Mouse (Mus musculus): Measurements from ENCODE around the gene Rad51c. TPM values are rescaled to one million over a fixed set of nuclear protein-coding genes. Genes with fewer than 3 reads are reported as not detected.
"Not testable (repeated sequence)": the region's sequence is repeated elsewhere in the genome, so short reads cannot be mapped to it uniquely, and the experiment has no call there.

Rad51c gene
- polyA plus RNA-seq, 1 experiment, result 31.0 TPM

DNA sequence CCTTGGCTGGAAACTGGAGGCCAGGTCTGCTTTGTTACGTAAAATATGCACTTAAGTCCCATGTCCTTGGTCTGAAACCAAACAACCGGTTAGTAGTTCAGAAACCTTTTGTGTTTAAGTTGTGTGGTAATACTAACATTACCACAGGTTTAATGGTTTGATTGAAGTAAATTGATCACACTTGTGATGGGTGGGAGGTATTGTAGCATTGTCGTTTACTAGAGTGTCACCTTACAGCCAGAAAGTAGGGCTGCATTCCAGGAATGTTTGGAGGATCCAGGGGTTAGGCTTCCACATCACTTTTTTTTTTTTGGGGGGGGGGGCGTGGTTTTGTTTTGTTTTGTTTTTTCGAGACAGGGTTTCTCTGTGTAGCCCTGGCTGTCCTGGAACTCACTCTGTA lies 11.4 kb upstream of the Rad51c start:
- Histone ChIP-seq H3K27me3 (ENCODE audit: control insufficient read depth, insufficient read depth, low read length, poor library complexity, severe bottlenecking) (no peaks in the 10 kb centered on the region), H3K9me3 (replicated peaks; ENCODE audit: control insufficient read depth, insufficient read depth, low read length, poor library complexity, severe bottlenecking) (no peaks in the 10 kb centered on the region), H3K4me3 (ENCODE audit: low read depth, low read length) (no peak overlapping the region), H3K4me1 (ENCODE audit: control insufficient read depth, insufficient read depth, low read length) (no peaks in the 10 kb centered on the region), H3K9ac (ENCODE audit: low read depth, poor library complexity, severe bottlenecking) (no peak overlapping the region), H3K27ac (ENCODE audit: insufficient read depth, low read length) (peak overlapping the region; percentile 49; the same call in 1 of the 2 replicates), H3K36me3 (ENCODE audit: control insufficient read depth, insufficient read depth, low read length, poor library complexity, severe bottlenecking) (no peaks in the 10 kb centered on the region)
- TF ChIP-seq POLR2A (IDR thresholded peaks at IDR 0.05; ENCODE audit: insufficient read depth, low read length), result no peak
- TF ChIP-seq CTCF (IDR thresholded peaks at IDR 0.05; ENCODE audit: low read depth, low read length), result no peak
- no peak for TF ChIP-seq EP300 (IDR thresholded peaks at IDR 0.05; ENCODE audit: insufficient read depth, low read depth, low read length)

DNA sequence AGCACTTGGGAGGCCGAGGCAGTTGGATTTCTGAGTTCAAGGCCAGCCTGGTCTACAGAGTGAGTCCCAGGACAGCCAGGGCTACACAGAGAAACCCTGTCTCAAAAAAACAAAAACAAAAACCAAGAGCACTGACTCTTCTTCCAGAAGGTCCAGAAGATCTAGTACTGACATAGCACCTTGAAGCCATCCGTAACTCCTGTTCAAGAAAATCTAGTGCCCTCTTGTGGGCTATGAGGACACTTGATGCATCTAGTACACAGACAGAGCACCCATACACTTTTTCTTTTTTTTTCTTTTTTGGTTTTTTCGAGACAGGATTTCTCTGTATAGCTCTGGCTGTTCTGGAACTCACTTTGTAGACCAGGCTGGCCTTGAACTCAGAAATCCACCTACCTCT lies 8.7 kb upstream of the Rad51c start:
- not testable (repeated sequence) for H3K36me3 ChIP-seq (ENCODE audit: control insufficient read depth, insufficient read depth, low read length, poor library complexity, severe bottlenecking)

DNA sequence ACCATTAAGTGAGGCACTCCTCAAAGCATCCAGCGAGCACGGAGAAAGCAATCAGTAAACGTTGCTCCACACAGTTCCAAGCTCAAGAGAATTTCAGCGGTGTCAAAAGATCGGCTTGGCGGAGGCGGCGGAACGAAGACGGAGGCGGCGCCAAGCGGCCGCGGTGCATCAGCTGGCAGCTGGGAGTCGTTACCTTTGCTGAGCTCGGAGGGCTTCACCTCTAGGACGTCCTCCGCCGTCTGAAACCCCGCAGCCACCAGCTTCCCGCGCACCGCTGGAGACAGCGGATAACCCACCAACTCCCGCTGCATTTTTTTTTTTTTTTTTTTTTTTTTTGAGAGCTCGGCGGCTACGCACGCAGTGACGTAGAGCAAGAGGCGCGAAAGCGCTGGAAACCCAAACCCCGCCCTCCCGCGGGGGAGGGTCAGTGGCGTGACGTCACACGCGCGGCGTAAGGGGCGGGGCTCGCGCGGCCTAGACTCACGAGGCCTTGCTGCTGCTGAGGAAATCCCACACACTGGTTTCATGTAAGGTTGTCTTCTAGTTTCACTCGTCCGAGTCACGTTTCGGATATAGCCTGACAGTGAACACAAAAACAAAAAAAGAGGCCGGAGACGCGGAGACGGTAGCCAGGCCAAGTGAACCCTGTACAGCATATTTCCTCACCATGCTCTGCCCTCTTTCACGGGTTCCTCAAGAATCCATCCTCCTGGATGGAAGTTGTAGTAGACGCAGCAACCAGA lies 472 bp downstream of the Rad51c start:
- peak overlapping the region; percentile 95 for H3K4me3 ChIP-seq (ENCODE audit: low read depth, low read length)
- peak overlapping the region; percentile 93 for H3K27ac ChIP-seq (ENCODE audit: insufficient read depth, low read length)
- H3K9ac ChIP-seq (ENCODE audit: low read depth, poor library complexity, severe bottlenecking), result peak overlapping the region; percentile 95
- H3K27me3 ChIP-seq (ENCODE audit: control insufficient read depth, insufficient read depth, low read length, poor library complexity, severe bottlenecking), result no peaks in the 10 kb centered on the region
- no peaks in the 10 kb centered on the region for H3K4me1 ChIP-seq (ENCODE audit: control insufficient read depth, insufficient read depth, low read length)
- TF ChIP-seq EP300 (IDR thresholded peaks at IDR 0.05; ENCODE audit: insufficient read depth, low read depth, low read length), result 0 out of 2 replicates have a peak, but pooled peaks have one; percentile 31
- TF ChIP-seq POLR2A (IDR thresholded peaks at IDR 0.05; ENCODE audit: insufficient read depth, low read length), result peak; percentile 92
- no peak for TF ChIP-seq CTCF (IDR thresholded peaks at IDR 0.05; ENCODE audit: low read depth, low read length)
- H3K36me3 ChIP-seq (ENCODE audit: control insufficient read depth, insufficient read depth, low read length, poor library complexity, severe bottlenecking), result no peaks in the 10 kb centered on the region
- H3K9me3 ChIP-seq (replicated peaks; ENCODE audit: control insufficient read depth, insufficient read depth, low read length, poor library complexity, severe bottlenecking), result no peaks in the 10 kb centered on the region

More for the DNA sequence above, 8.7 kb upstream of the Rad51c start:
- H3K4me1 ChIP-seq (ENCODE audit: control insufficient read depth, insufficient read depth, low read length); H3K27me3 ChIP-seq (ENCODE audit: control insufficient read depth, insufficient read depth, low read length, poor library complexity, severe bottlenecking); H3K27ac ChIP-seq (ENCODE audit: insufficient read depth, low read length); H3K4me3 ChIP-seq (ENCODE audit: low read depth, low read length); H3K9me3 ChIP-seq (replicated peaks; ENCODE audit: control insufficient read depth, insufficient read depth, low read length, poor library complexity, severe bottlenecking); H3K9ac ChIP-seq (ENCODE audit: low read depth, poor library complexity, severe bottlenecking): not testable (repeated sequence)

DNA sequence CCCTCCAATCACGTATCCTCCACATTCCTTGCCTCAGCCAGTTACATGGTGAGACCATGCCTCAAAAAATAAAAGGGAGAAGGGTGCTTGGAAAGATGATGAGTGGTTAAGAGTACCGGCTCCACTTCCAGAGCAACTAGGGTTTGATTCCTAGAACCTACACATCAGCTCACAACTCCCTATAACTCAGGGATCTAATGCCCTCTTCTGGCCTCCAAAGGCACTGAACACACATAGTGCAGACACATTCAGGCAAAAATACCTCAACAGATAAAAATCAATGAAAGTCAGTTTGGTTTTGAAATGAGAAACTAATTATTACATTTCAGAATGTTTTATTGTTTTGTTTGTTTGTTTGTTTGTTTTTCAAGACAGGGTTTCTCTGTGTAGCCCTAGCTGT lies 6.4 kb downstream of the Rad51c start:
- Histone ChIP-seq H3K9me3 (replicated peaks; ENCODE audit: control insufficient read depth, insufficient read depth, low read length, poor library complexity, severe bottlenecking) (no peaks in the 10 kb centered on the region), H3K9ac (ENCODE audit: low read depth, poor library complexity, severe bottlenecking) (no peak overlapping the region), H3K4me1 (ENCODE audit: control insufficient read depth, insufficient read depth, low read length) (no peaks in the 10 kb centered on the region), H3K36me3 (ENCODE audit: control insufficient read depth, insufficient read depth, low read length, poor library complexity, severe bottlenecking) (peaks cover 2% of the 10 kb centered on the region), H3K4me3 (ENCODE audit: low read depth, low read length) (no peak overlapping the region), H3K27me3 (ENCODE audit: control insufficient read depth, insufficient read depth, low read length, poor library complexity, severe bottlenecking) (no peaks in the 10 kb centered on the region), H3K27ac (ENCODE audit: insufficient read depth, low read length) (no peak overlapping the region)
- no peak for TF ChIP-seq CTCF (IDR thresholded peaks at IDR 0.05; ENCODE audit: low read depth, low read length)
- TF ChIP-seq POLR2A (IDR thresholded peaks at IDR 0.05; ENCODE audit: insufficient read depth, low read length), result no peak
- no peak for TF ChIP-seq EP300 (IDR thresholded peaks at IDR 0.05; ENCODE audit: insufficient read depth, low read depth, low read length)

DNA sequence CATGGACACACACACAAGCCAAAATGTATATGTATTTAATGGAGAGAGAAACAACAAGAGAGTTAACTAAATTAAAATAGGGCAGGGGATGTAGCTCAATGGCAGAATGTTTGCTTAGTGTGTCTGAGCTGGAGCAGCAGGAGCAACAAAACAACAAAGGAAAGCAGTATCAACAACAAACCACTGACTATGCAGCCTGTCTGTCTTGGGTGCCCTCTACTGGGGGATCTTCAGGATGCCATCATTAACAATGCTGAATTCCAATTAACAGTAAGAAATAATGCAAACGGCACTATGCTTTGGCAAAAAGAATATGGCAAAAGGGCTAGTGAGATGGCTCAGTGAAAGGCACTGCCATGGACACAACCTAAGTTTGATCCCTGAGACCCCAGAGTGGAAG lies 10.9 kb downstream of the Rad51c start:
- Histone ChIP-seq H3K4me3 (ENCODE audit: low read depth, low read length) (no peak overlapping the region), H3K36me3 (ENCODE audit: control insufficient read depth, insufficient read depth, low read length, poor library complexity, severe bottlenecking) (peaks cover 10% of the 10 kb centered on the region), H3K27ac (ENCODE audit: insufficient read depth, low read length) (no peak overlapping the region), H3K9ac (ENCODE audit: low read depth, poor library complexity, severe bottlenecking) (no peak overlapping the region), H3K27me3 (ENCODE audit: control insufficient read depth, insufficient read depth, low read length, poor library complexity, severe bottlenecking) (no peaks in the 10 kb centered on the region), H3K9me3 (replicated peaks; ENCODE audit: control insufficient read depth, insufficient read depth, low read length, poor library complexity, severe bottlenecking) (no peaks in the 10 kb centered on the region), H3K4me1 (ENCODE audit: control insufficient read depth, insufficient read depth, low read length) (no peaks in the 10 kb centered on the region)
- TF ChIP-seq POLR2A (IDR thresholded peaks at IDR 0.05; ENCODE audit: insufficient read depth, low read length) (no peak), EP300 (IDR thresholded peaks at IDR 0.05; ENCODE audit: insufficient read depth, low read depth, low read length) (no peak), CTCF (IDR thresholded peaks at IDR 0.05; ENCODE audit: low read depth, low read length) (peak; percentile 3)

DNA sequence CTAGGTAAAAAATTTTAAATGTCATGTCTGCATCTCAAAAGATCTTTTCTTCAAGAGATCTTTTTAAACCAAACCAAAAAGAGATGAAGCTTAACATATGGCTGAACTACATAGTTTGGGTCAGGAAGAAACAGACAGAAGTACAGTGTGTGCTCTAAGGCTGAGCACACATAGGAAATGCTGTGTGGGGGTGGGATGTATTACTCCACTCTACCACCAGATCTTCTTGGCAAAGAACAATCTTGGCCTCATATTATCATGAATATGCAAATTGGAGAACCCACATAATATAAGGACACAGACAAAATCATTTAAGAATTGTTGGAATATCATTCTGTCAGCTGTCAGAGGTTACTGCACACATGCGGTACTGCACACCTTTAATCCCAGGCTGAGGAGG lies 19.1 kb downstream of the Rad51c start:
- no peaks in the 10 kb centered on the region for H3K9me3 ChIP-seq (replicated peaks; ENCODE audit: control insufficient read depth, insufficient read depth, low read length, poor library complexity, severe bottlenecking)
- no peak overlapping the region for H3K27ac ChIP-seq (ENCODE audit: insufficient read depth, low read length)
- peaks cover 2% of the 10 kb centered on the region for H3K36me3 ChIP-seq (ENCODE audit: control insufficient read depth, insufficient read depth, low read length, poor library complexity, severe bottlenecking)
- no peaks in the 10 kb centered on the region for H3K27me3 ChIP-seq (ENCODE audit: control insufficient read depth, insufficient read depth, low read length, poor library complexity, severe bottlenecking)
- TF ChIP-seq CTCF (IDR thresholded peaks at IDR 0.05; ENCODE audit: low read depth, low read length) (no peak), EP300 (IDR thresholded peaks at IDR 0.05; ENCODE audit: insufficient read depth, low read depth, low read length) (no peak), POLR2A (IDR thresholded peaks at IDR 0.05; ENCODE audit: insufficient read depth, low read length) (no peak)
- no peaks in the 10 kb centered on the region for H3K4me1 ChIP-seq (ENCODE audit: control insufficient read depth, insufficient read depth, low read length)
- H3K9ac ChIP-seq (ENCODE audit: low read depth, poor library complexity, severe bottlenecking), result no peak overlapping the region
- H3K4me3 ChIP-seq (ENCODE audit: low read depth, low read length), result no peak overlapping the region
